Mouse (Mus musculus): ENCODE measurements around the gene Il17rd. TPM values are rescaled to one million over a fixed set of nuclear protein-coding genes. Genes with fewer than 3 reads are reported as not detected.

The Il17rd gene
- total RNA-seq, 1 experiment from 2014 or later: 3.6 TPM

DNA sequence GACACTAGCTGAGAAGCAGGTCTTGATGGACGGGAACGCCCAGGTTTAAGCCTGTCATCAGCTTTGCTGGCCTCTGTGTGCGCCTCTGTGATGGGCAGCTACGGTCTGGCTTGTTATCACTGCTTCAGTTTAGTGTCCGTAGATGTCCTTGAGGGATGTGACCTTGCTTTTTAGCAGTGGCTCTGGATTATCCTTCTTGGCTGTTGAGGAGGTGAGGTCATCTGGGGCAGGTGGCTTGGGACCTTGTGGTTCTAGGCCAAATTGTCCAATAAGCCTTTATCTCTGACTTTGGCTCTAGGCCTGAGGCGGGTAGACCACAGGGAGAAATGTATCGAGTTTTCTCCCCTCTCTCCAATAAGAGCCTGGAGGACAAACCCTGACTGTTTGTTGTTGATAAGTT lies 109.0 kb downstream of the Il17rd start:
- DNase-seq: peak; percentile 59

DNA sequence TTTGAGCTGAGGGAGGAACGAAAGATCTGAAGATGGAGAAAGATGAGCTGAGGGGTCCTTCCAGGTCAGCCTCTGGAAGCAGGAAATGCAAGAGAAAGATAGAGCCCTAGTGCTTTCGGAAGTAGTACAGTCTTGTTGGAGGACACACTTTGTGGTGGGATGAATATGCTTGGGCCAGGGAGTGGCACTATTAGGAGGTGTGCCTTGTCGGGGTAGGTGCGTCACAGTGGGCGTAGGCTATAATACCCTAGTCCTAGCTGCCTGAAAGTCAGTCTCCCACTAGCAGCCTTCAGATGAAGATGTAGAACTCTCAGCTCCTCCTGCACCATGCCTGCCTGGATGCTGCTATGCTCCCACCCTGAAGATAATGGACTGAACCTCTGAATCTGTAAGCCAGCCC lies 110.7 kb downstream of the Il17rd start:
- no peak for DNase-seq

DNA sequence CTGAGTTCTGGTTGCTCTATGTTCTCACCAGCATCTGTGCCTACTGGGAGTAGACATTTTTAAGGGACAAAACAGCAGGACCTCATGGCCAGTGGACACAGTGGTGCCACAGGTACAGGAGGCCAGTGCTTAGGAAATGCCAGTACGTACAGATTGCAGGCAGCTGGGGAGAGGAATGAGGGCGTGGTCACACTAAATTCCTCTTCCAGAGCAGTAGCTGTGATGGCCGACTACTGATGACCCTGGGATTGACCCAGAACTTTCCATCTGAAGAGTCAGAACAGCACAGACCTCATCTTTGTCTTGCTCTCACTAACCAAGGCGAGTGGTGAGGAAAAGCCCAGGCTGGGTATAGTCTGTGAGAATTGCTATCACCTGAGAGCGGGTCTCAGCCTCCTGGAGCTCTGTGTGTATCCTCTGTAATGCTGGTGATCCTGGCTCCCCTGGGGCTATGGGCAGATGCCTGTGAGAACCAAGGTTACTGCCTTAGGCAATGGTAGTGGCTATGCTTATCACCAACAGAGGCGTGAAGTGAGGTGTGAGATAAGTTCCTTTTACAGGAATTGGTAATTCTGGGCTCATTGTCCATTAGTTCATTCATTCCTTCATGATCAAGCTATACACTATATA lies 111.4 kb downstream of the Il17rd start:
- no peak for DNase-seq

DNA sequence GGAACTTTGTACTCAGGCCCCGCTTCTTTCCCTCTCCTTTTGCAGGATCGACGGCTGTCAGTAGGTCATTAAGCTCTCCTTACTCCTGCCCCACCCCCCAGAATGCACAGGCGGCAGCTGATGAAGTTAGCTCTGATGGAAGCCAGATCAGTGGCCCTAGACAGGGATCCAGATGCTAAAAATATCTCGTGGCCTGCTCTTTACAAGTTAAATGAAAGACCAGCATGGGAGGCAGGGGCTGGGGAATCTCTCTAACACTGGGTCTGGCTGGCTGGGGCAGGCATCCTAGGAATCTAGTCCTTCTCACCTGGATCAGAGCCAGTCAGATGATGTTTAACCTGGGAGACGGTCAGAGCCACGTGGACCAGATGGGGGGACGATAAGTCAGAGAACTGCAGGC lies 112.7 kb downstream of the Il17rd start:
- no peak for DNase-seq

DNA sequence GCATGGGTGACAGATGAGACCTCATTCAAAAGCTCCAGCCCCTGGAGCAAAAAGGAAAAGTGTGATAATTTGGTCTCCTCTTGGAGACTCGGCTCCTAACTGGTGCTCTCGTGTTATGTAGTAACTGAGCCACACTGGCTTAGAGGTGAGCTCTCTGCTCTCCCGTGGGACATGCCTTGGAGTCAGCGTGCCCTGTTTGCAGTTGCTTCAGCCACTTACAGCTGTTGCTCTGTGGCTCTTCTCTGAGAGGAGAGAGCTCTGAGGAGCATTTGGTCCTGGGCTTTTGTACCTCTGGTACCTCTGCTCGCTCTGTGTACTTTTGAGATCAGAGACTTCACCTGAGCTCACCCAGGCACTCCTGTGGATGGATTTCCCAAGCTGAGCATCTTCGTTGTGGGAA lies 116.3 kb downstream of the Il17rd start:
- no peak for DNase-seq

DNA sequence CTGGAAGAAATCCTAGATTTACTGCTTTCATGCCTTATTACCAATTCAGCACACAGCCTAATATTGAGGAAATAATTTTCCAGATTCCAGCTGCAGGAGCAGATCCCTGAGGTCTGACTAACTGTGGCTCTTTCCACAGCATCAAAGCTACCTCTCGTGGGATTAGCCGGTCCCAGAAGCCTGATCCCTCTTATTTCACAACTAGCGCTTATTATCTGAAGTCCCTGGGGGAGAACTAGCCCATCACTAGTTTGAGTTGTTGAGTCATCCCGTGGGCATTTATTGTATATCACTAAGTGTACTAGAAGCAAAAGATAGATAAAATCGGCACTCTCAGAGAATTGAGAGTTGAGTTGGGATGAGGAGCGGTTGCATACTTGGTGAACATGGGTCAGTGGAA lies 117.3 kb downstream of the Il17rd start:
- DNase-seq: no peak

Other genes with a start within 250 kb of the Il17rd start
- gene Asb14, start 144.4 kb upstream of the Il17rd start, total RNA-seq (2021): not detected in 2 replicates
- 29.7 and 31.5 TPM in 2 replicates for gene Appl1, start 67.7 kb upstream of the Il17rd start, total RNA-seq (2021)
- not detected in 2 replicates for gene Hesx1, start 44.5 kb upstream of the Il17rd start, total RNA-seq (2021)
- gene Arhgef3, start 76.0 kb downstream of the Il17rd start, total RNA-seq (2021): 34.2 and 43.5 TPM in 2 replicates

Measured in adrenal gland, postnatal 14 days (tissue).